Mouse (Mus musculus) midbrain, embryonic 16.5 days (tissue): Measurements from ENCODE around the gene Osbpl9. TPM values are rescaled to one million over a fixed set of nuclear protein-coding genes. Genes with fewer than 3 reads are reported as not detected.

Experiments used
- ATAC-seq: fragments of 200-750 bp; cut with Nextera tagmentation; 2 replicates; pipeline ENCODE4 v1.8.0; 2017; ENCODE audit warnings: moderate TSS enrichment
- H3K27ac ChIP-seq: fragments of 300-500 bp; sonication (generic); 2 replicates; pipeline ENCODE4 v1.5.1; 2014; ENCODE audit warnings: mild to moderate bottlenecking, low read length, mixed read lengths
- H3K27me3 ChIP-seq: fragments of 300-500 bp; sonication (generic); 2 replicates; pipeline ENCODE4 v1.6.1; 2014; ENCODE audit warnings: low read depth, low read length, mixed read lengths; ENCODE audit not compliant: control insufficient read depth, insufficient read depth
- H3K36me3 ChIP-seq: fragments of 300-500 bp; sonication (generic); 2 replicates; pipeline ENCODE4 v1.6.1; 2014; ENCODE audit warnings: mild to moderate bottlenecking, low read length, moderate library complexity, mixed read lengths; ENCODE audit not compliant: control insufficient read depth, insufficient read depth
- H3K4me1 ChIP-seq: fragments of 300-500 bp; sonication (generic); 2 replicates; pipeline ENCODE4 v1.6.1; 2014; ENCODE audit warnings: mild to moderate bottlenecking, low read length, mixed read lengths; ENCODE audit not compliant: control insufficient read depth, insufficient read depth
- H3K4me2 ChIP-seq: fragments of 300-500 bp; sonication (generic); 2 replicates; pipeline ENCODE4 v1.6.1; 2014; ENCODE audit warnings: mild to moderate bottlenecking, low read length, mixed read lengths
- H3K4me3 ChIP-seq: fragments of 300-500 bp; sonication (generic); 2 replicates; pipeline ENCODE4 v1.5.1; 2014; ENCODE audit warnings: low read depth, mild to moderate bottlenecking, low read length, moderate library complexity, mixed read lengths
- H3K9ac ChIP-seq: fragments of 300-500 bp; sonication (generic); 2 replicates; pipeline ENCODE4 v1.6.1; 2014; ENCODE audit warnings: low read depth, low read length, mixed read lengths
- H3K9me3 ChIP-seq: fragments of 300-500 bp; sonication (generic); replicated peaks from 2 replicates; pipeline ENCODE4 v1.6.1; 2014; ENCODE audit warnings: mild to moderate bottlenecking, low read length, mixed read lengths; ENCODE audit not compliant: control insufficient read depth, poor library complexity, severe bottlenecking
- WGBS: fragments of 180-500 bp; shearing (Covaris S2); extraction: QIAGEN DNeasy Blood & Tissue Kit; methylation state at CpG from one replicate; pipeline ENCODE4 v1.1.7; 2014; 5-methylcytosine and 5-hydroxymethylcytosine counted together
- polyA plus RNA-seq: library from polyadenylated mRNA; unstranded; fragments of >200 nt; fragmentation: Nextera tagmentation; extraction: Ambion mirVana; gene quantifications from 2 replicates; pipeline ENCODE4 v1.2.1, GENCODE M21; 2015

The Osbpl9 gene
- polyA plus RNA-seq, 1 experiment from 2014 or later, result 73.2 TPM

DNA sequence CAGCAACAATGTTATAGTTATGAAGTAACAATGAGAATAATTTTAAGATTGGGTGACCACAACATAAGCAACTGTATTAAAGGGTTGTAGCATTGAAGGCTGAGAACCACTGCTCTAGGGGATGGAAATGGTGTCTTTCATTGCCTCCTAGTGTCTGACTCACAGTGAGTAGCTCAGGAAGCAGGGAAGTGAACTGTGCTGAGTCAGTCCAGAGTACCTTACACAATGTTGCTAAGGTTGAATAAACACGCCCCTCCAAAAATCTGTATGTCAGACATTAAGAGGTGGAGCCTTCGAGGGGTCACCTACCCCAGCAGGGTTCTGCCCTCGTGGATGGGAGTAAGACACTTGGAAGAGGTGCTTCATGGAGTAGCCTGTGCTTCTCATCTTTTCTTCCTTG, 11.9 kb upstream of the Osbpl9 start:
- 79% methylated on average over 3 of the region's 3 CpGs for WGBS
- H3K9ac ChIP-seq, result no peak overlapping the region

DNA sequence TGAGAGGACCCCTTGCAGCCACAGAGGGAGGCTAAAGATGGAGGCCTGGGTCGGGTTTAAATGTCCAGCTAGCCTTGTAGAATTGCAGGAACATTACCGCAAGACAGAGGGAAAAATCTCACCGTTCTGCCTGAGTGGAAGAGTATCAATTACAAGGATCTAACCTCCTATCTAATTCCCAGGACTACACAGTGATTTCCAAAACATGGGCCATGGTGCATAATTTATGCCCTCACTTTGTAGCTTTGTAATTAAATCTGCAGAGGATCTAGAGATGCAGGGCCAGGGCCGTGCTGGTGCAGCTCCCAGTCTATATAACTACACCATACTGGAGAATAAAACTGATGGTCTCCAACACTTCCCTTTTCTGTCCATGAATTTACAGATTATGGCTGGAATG, 8.8 kb upstream of the Osbpl9 start:
- no peaks in the 10 kb centered on the region for H3K27me3 ChIP-seq
- H3K9ac ChIP-seq, result no peak overlapping the region
- H3K9me3 ChIP-seq, result no peaks in the 10 kb centered on the region
- H3K27ac ChIP-seq, result no peak overlapping the region
- no peaks in the 10 kb centered on the region for H3K36me3 ChIP-seq
- H3K4me2 ChIP-seq, result no peak overlapping the region
- no peak for ATAC-seq
- no peaks in the 10 kb centered on the region for H3K4me1 ChIP-seq
- WGBS, result 59% methylated on average over 4 of the region's 4 CpGs
- H3K4me3 ChIP-seq, result no peak overlapping the region

More for the DNA sequence above, 11.9 kb upstream of the Osbpl9 start:
- H3K4me1 ChIP-seq, result no peaks in the 10 kb centered on the region
- H3K27ac ChIP-seq, result no peak overlapping the region
- H3K27me3 ChIP-seq, result no peaks in the 10 kb centered on the region
- no peak for ATAC-seq
- H3K9me3 ChIP-seq, result no peaks in the 10 kb centered on the region
- H3K4me2 ChIP-seq, result no peak overlapping the region
- H3K4me3 ChIP-seq, result no peak overlapping the region
- H3K36me3 ChIP-seq, result no peaks in the 10 kb centered on the region

DNA sequence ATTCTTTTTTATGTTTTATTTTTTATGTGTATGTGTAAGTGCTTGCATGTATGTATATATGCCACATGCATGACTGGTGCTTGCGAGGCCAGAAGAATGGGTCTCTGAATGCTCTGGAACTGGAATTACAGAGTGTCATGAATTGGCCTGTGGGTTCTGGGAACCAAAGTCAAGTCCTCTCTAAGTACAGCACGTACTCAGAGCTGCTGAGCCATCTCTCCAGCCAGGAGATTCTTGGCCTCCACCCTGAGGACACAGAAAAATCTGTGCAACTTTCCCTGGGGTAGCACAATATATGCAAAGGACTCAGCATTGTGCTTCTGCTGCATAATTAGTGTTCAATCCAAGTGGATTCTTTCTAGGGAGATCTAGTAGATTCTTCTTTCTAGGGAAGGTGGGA, 8.2 kb upstream of the Osbpl9 start:
- ATAC-seq, result no peak
- Histone ChIP-seq H3K4me2 (no peak overlapping the region), H3K9me3 (no peaks in the 10 kb centered on the region), H3K9ac (no peak overlapping the region), H3K27me3 (no peaks in the 10 kb centered on the region), H3K4me1 (no peaks in the 10 kb centered on the region), H3K27ac (no peak overlapping the region), H3K36me3 (no peaks in the 10 kb centered on the region), H3K4me3 (no peak overlapping the region)
- WGBS, result 65% methylated on average over 2 of the region's 2 CpGs

DNA sequence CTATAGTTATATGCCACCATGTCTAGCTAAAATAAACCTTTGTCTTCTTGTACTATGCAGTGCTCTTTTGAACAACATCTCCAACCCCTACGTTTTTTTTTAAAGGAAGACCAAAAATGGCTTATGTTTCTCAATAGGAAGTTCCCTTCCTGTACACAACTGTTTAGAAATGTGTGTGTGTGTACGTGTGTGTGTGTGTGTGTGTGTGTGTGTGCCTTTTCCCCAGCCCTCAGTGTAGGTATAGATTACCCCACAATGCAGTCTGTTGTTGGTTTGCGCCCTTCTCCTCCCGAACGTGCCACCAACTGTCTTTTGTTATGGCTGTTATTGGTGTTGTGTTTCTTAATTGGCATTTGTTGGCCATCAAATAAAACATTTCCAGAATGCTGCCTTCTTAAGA, 5.5 kb upstream of the Osbpl9 start:
- Histone ChIP-seq H3K4me3 (no peak overlapping the region), H3K4me2 (no peak overlapping the region), H3K9ac (no peak overlapping the region), H3K27ac (no peak overlapping the region), H3K9me3 (no peaks in the 10 kb centered on the region), H3K27me3 (no peaks in the 10 kb centered on the region), H3K36me3 (no peaks in the 10 kb centered on the region), H3K4me1 (peaks cover 1% of the 10 kb centered on the region; the same call in 1 of the 2 replicates)
- WGBS, result 71% methylated on average over 5 of the region's 5 CpGs
- ATAC-seq, result no peak

DNA sequence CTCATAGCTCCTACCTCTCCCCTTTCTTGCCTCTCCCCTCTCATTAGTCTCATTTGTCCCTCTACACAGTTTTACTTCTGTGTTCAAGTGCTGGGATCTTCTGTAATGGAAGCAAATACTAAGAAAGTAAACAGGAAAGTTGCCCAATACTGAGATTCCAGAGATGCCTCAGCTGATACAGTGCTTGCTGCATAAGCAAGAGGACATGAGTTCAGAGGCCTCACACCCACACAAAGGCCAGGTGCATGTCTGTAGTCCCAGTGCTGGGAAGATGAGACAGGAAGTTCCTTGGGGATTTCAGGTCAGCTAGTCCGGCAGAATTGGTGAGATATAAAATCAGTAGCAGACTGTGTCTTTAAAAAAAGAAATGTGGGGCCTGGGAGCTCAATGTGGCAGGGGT, 2.3 kb upstream of the Osbpl9 start:
- no peak overlapping the region for H3K4me2 ChIP-seq
- H3K36me3 ChIP-seq, result no peaks in the 10 kb centered on the region
- 79% methylated on average over 1 of the region's 1 CpGs for WGBS
- H3K9me3 ChIP-seq, result no peaks in the 10 kb centered on the region
- no peak for ATAC-seq
- no peak overlapping the region for H3K4me3 ChIP-seq
- H3K27me3 ChIP-seq, result no peaks in the 10 kb centered on the region
- H3K4me1 ChIP-seq, result peaks cover 17% of the 10 kb centered on the region
- H3K27ac ChIP-seq, result no peak overlapping the region
- no peak overlapping the region for H3K9ac ChIP-seq

DNA sequence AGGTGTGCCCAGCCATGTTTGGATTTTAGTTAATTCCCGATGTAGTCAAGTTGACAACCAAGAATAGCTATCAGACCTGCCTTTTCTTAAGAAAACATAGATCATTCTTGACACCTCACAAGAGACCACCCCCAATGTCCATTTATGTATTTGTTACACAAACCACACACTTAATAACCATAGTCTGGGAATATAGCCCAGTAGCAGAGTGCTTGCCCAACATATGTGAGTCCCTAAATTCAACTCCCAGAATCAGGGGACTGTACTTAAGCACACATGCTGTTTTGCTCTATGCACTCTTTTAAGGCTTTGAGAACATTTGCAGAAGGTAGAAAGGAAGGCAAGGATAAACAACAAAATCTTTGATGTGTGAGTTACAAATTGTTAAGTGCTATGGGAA, 1.9 kb upstream of the Osbpl9 start:
- ATAC-seq, result no peak
- H3K4me1 ChIP-seq, result peaks cover 22% of the 10 kb centered on the region
- H3K36me3 ChIP-seq, result no peaks in the 10 kb centered on the region
- H3K4me3 ChIP-seq, result no peak overlapping the region
- H3K27me3 ChIP-seq, result no peaks in the 10 kb centered on the region
- no peak overlapping the region for H3K4me2 ChIP-seq
- no peak overlapping the region for H3K9ac ChIP-seq
- no peak overlapping the region for H3K27ac ChIP-seq
- 93% methylated on average over 1 of the region's 1 CpGs for WGBS
- no peaks in the 10 kb centered on the region for H3K9me3 ChIP-seq

DNA sequence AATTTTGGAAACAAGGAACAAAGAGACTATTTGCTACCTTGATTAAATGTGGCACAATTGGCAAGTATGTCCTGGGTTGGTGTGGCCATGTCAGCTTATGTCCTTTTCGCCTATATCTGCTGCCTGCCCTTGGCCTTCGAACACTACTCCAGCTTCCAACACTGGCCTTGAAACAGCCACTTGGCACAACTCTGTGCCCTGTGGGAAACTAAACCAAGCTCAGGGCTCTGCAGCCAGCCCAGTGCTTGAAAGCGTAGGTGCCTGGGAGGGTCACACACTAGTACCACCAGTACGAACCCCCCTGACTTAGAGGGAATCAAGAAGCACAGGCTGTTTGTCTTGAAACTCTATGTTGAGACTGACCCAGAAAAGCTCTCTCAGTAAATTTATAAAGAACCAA, 3.0 kb downstream of the Osbpl9 start:
- H3K4me2 ChIP-seq, result no peak overlapping the region
- WGBS, result 96% methylated on average over 4 of the region's 4 CpGs
- H3K9me3 ChIP-seq, result no peaks in the 10 kb centered on the region
- H3K36me3 ChIP-seq, result no peaks in the 10 kb centered on the region
- no peak for ATAC-seq
- no peak overlapping the region for H3K9ac ChIP-seq
- H3K27ac ChIP-seq, result no peak overlapping the region
- peaks cover 24% of the 10 kb centered on the region for H3K4me1 ChIP-seq
- H3K4me3 ChIP-seq, result no peak overlapping the region
- no peaks in the 10 kb centered on the region for H3K27me3 ChIP-seq

DNA sequence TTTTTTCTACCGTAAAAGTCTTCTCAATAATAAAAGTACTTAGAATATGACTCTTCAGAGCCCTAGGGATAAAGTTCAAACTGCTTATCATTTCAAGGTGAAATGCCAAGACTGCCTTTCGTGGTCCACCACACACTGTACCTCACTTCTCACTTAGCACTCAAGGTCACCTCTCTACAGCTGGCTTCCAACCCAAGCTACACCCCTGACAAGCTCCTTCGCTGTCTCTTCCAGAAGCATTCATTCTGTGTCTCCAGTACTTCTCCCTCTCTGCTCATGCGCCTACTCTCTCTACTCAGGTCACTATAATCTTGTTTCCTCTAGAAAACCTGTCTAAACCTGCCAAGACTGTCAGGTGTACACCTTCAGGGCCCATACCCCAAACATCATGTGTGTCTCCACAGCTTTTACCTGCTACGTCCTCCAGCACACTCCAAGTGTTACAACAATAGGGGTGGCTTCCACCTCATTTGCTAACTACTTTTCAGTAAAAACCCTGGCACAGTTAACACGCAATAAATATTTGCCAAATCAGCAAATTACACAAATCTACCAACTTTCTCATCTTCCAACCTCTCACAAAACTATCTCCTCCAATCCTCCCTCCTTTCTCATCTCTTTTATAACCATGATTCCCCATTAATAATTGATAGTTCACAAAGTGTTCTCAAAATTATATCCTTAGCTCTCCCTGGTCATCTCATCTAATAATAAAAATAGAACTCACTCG, 6.0 kb downstream of the Osbpl9 start:
- Histone ChIP-seq H3K4me3 (no peak overlapping the region), H3K9ac (no peak overlapping the region), H3K27ac (no peak overlapping the region), H3K9me3 (no peaks in the 10 kb centered on the region), H3K27me3 (no peaks in the 10 kb centered on the region), H3K4me1 (peaks cover 22% of the 10 kb centered on the region), H3K4me2 (no peak overlapping the region), H3K36me3 (no peaks in the 10 kb centered on the region)
- no peak for ATAC-seq
- WGBS, result 88% methylated on average over 7 of the region's 7 CpGs

DNA sequence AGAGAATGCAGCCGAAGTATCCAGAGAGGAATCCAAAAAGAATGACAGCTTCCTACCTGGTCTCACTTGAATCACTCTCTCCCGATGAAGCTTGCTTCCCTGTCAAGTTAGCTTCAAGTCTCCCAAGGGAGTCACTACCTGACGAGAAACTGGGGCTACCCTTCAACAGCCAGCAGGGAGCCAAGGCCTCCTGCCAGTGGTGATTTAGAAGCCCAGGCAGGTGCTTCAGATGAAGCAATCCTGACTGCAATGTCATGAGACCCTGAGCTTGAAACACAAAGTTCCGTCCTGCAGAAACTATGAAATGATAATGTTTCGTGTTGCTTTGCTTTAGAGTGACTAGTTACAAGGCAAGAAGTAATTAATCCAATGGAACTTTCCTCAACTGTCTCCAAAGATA, 8.2 kb downstream of the Osbpl9 start:
- no peak overlapping the region for H3K27ac ChIP-seq
- H3K36me3 ChIP-seq, result no peaks in the 10 kb centered on the region
- no peaks in the 10 kb centered on the region for H3K27me3 ChIP-seq
- no peak overlapping the region for H3K9ac ChIP-seq
- no peaks in the 10 kb centered on the region for H3K9me3 ChIP-seq
- H3K4me2 ChIP-seq, result no peak overlapping the region
- ATAC-seq, result no peak
- 80% methylated on average over 5 of the region's 5 CpGs for WGBS
- H3K4me3 ChIP-seq, result no peak overlapping the region
- peaks cover 5% of the 10 kb centered on the region for H3K4me1 ChIP-seq
